9 mouse cellular contexts compared by ENCODE assay signal in genomic region chr9:79720143-79720542, GRCm38 (mm10). TPM values are rescaled to one million over a fixed set of nuclear protein-coding genes. Genes with fewer than 3 reads are reported as not detected.
DNase-seq lines count a peak whose midpoint lies in the region; ATAC-seq and TF ChIP-seq lines count a peak whose summit lies in the region.
"Had no signal": no experiment of that assay in that cellular context is flagged by ENCODE, and none has a peak within 500 bp of the region (broad histone marks: within the 10 kb centered on the region; RNA-seq: fewer than 3 reads in every experiment).

No protein-coding gene starts in this region.

- peaks cover 43% of the 10 kb centered on the region for H3K4me1 ChIP-seq in forebrain, embryonic 12.5 days
- peaks cover 13% of the 10 kb centered on the region; the same call in 1 of the 2 replicates for H3K4me1 ChIP-seq in forebrain, embryonic 11.5 days (replicated peaks; ENCODE audit: control insufficient read depth, insufficient read depth, low read length)
- 0 out of 2 replicates have a peak, but pooled peaks cover 6% of the 10 kb centered on the region for H3K4me1 ChIP-seq in lung, embryonic 14.5 days (ENCODE audit: insufficient read depth)
- H3K4me1 ChIP-seq in intestine, embryonic 16.5 days (ENCODE audit: control insufficient read depth, insufficient read depth, low read length): peaks cover 13% of the 10 kb centered on the region
- H3K4me1 ChIP-seq in neural tube, embryonic 13.5 days (replicated peaks): peaks cover 47% of the 10 kb centered on the region

- ATAC-seq in forebrain, embryonic 12.5 days (ENCODE audit: low FRiP score): no peak
- no peak for ATAC-seq in forebrain, embryonic 11.5 days (replicated peaks; ENCODE audit: low FRiP score)
- no peak for ATAC-seq in lung, embryonic 14.5 days (ENCODE audit: insufficient read depth)
- ATAC-seq in intestine, embryonic 16.5 days: no peak
- ATAC-seq in neural tube, embryonic 13.5 days (ENCODE audit: low read depth): no peak

- WGBS in forebrain, embryonic 12.5 days: 23% methylated on average over 9 of the region's 9 CpGs
- WGBS in forebrain, embryonic 11.5 days: 20% methylated on average over 9 of the region's 9 CpGs
- WGBS in lung, embryonic 14.5 days: 39% methylated on average over 9 of the region's 9 CpGs
- 50% methylated on average over 9 of the region's 9 CpGs for WGBS in intestine, embryonic 16.5 days
- WGBS in neural tube, embryonic 13.5 days: 35% methylated on average over 9 of the region's 9 CpGs

- peaks cover 58% of the 10 kb centered on the region for H3K27me3 ChIP-seq in forebrain, embryonic 12.5 days
- H3K27me3 ChIP-seq in forebrain, embryonic 11.5 days (ENCODE audit: control insufficient read depth, insufficient read depth, low read length): peaks cover 30% of the 10 kb centered on the region
- peaks cover 19% of the 10 kb centered on the region; the same call in 1 of the 2 replicates for H3K27me3 ChIP-seq in lung, embryonic 14.5 days (ENCODE audit: insufficient read depth, low read length)
- H3K27me3 ChIP-seq in intestine, embryonic 16.5 days (replicated peaks; ENCODE audit: control insufficient read depth, insufficient read depth, low read length): peaks cover 34% of the 10 kb centered on the region
- H3K27me3 ChIP-seq in neural tube, embryonic 13.5 days: peaks cover 37% of the 10 kb centered on the region

- no peaks in the 10 kb centered on the region for H3K9me3 ChIP-seq in forebrain, embryonic 12.5 days
- H3K9me3 ChIP-seq in forebrain, embryonic 11.5 days (ENCODE audit: control insufficient read depth, low read length): no peaks in the 10 kb centered on the region
- no peaks in the 10 kb centered on the region for H3K9me3 ChIP-seq in lung, embryonic 14.5 days (ENCODE audit: low read depth, low read length)
- no peaks in the 10 kb centered on the region for H3K9me3 ChIP-seq in intestine, embryonic 16.5 days (ENCODE audit: control insufficient read depth, low read length)
- no peaks in the 10 kb centered on the region for H3K9me3 ChIP-seq in neural tube, embryonic 13.5 days

- no peak for TF ChIP-seq CTCF in lung, embryonic 14.5 days (IDR thresholded peaks at IDR 0.05; ENCODE audit: low read depth)

- DNase-seq in forebrain, embryonic 11.5 days (ENCODE audit: low spot score): no peak
- no peak for DNase-seq in lung, embryonic 14.5 days
- no peak for DNase-seq in lung, postnatal 14 days
- no peak for DNase-seq in urinary bladder, postnatal 14 days (ENCODE audit: low spot score)
- DNase-seq in ovary, adult 18-20 months (ENCODE audit: low spot score): no peak
- DNase-seq: kidney, postnatal 14 days had no signal

- no peak overlapping the region for H3K27ac ChIP-seq in forebrain, embryonic 12.5 days
- no peak overlapping the region for H3K27ac ChIP-seq in forebrain, embryonic 11.5 days (ENCODE audit: low read depth, low read length)
- H3K27ac ChIP-seq in lung, embryonic 14.5 days (ENCODE audit: low read depth): no peak overlapping the region
- no peak overlapping the region for H3K27ac ChIP-seq in intestine, embryonic 16.5 days (ENCODE audit: low read length)
- no peak overlapping the region for H3K27ac ChIP-seq in neural tube, embryonic 13.5 days (replicated peaks)

- H3K4me2 ChIP-seq in forebrain, embryonic 12.5 days: peak overlapping the region; percentile 87
- no peak overlapping the region for H3K4me2 ChIP-seq in forebrain, embryonic 11.5 days (ENCODE audit: low read depth, low read length, severe bottlenecking)
- peak overlapping the region; percentile 91; the same call in 1 of the 2 replicates for H3K4me2 ChIP-seq in lung, embryonic 14.5 days
- H3K4me2 ChIP-seq in intestine, embryonic 16.5 days (ENCODE audit: low read depth, low read length): peak overlapping the region; percentile 86; the same call in 1 of the 2 replicates
- peak overlapping the region; percentile 97 for H3K4me2 ChIP-seq in neural tube, embryonic 13.5 days

- no peaks in the 10 kb centered on the region for H3K36me3 ChIP-seq in forebrain, embryonic 12.5 days (replicated peaks)
- H3K36me3 ChIP-seq in forebrain, embryonic 11.5 days (ENCODE audit: control insufficient read depth, insufficient read depth, low read length): no peaks in the 10 kb centered on the region
- no peaks in the 10 kb centered on the region for H3K36me3 ChIP-seq in lung, embryonic 14.5 days (ENCODE audit: insufficient read depth)
- H3K36me3 ChIP-seq in intestine, embryonic 16.5 days (ENCODE audit: control insufficient read depth, insufficient read depth, low read length): no peaks in the 10 kb centered on the region
- H3K36me3 ChIP-seq in neural tube, embryonic 13.5 days: no peaks in the 10 kb centered on the region

- no peak overlapping the region for H3K9ac ChIP-seq in forebrain, embryonic 12.5 days
- no peak overlapping the region for H3K9ac ChIP-seq in forebrain, embryonic 11.5 days (ENCODE audit: low read length)
- H3K9ac ChIP-seq in lung, embryonic 14.5 days: no peak overlapping the region
- no peak overlapping the region for H3K9ac ChIP-seq in intestine, embryonic 16.5 days (ENCODE audit: low read depth, low read length)
- H3K9ac ChIP-seq in neural tube, embryonic 13.5 days: no peak overlapping the region

- no peak overlapping the region for H3K4me3 ChIP-seq in forebrain, embryonic 12.5 days (replicated peaks)
- no peak overlapping the region for H3K4me3 ChIP-seq in forebrain, embryonic 11.5 days (ENCODE audit: low read depth, low read length)
- no peak overlapping the region; the same call in 1 of the 2 replicates for H3K4me3 ChIP-seq in lung, embryonic 14.5 days (ENCODE audit: low read depth, low read length)
- H3K4me3 ChIP-seq in intestine, embryonic 16.5 days (ENCODE audit: low read length): no peak overlapping the region
- H3K4me3 ChIP-seq in neural tube, embryonic 13.5 days: no peak overlapping the region

RNA-seq across cellular contexts. Expression of gene Col12a1, which starts 1.5 kb away (rescaled TPM):
- polyA plus RNA-seq in forebrain, embryonic 12.5 days (2016; fragmentation: Nextera tagmentation; extraction: Ambion mirVana): 13.1 and 19.4 TPM in 2 replicates
- polyA plus RNA-seq in forebrain, embryonic 11.5 days (2014; fragmentation: Nextera tagmentation; extraction: Ambion mirVana): 12.1 and 12.5 TPM in 2 replicates
- polyA plus RNA-seq in lung, embryonic 14.5 days (2014; fragmentation: Nextera tagmentation; extraction: Ambion mirVana): 19.4 and 21.4 TPM in 2 replicates
- 25.4 and 25.9 TPM in 2 replicates for polyA plus RNA-seq in intestine, embryonic 16.5 days (2015; fragmentation: Nextera tagmentation; extraction: Ambion mirVana)
- 12.1 and 15.6 TPM in 2 replicates for polyA plus RNA-seq in neural tube, embryonic 13.5 days (2015; fragmentation: Nextera tagmentation; extraction: Ambion mirVana)

RNA-seq across cellular contexts. Expression of gene Cox7a2, which starts 39.5 kb away (rescaled TPM):
- polyA plus RNA-seq in forebrain, embryonic 12.5 days (2016; fragmentation: Nextera tagmentation; extraction: Ambion mirVana): 610 and 612 TPM in 2 replicates
- polyA plus RNA-seq in forebrain, embryonic 11.5 days (2014; fragmentation: Nextera tagmentation; extraction: Ambion mirVana): 531 and 572 TPM in 2 replicates
- 650 and 710 TPM in 2 replicates for polyA plus RNA-seq in lung, embryonic 14.5 days (2014; fragmentation: Nextera tagmentation; extraction: Ambion mirVana)
- 950 and 971 TPM in 2 replicates for polyA plus RNA-seq in intestine, embryonic 16.5 days (2015; fragmentation: Nextera tagmentation; extraction: Ambion mirVana)
- polyA plus RNA-seq in neural tube, embryonic 13.5 days (2015; fragmentation: Nextera tagmentation; extraction: Ambion mirVana): 881 and 912 TPM in 2 replicates
